Mouse (Mus musculus) liver, adult 10 weeks (tissue): Measurements from ENCODE around the gene Hmga1. TPM values are rescaled to one million over a fixed set of nuclear protein-coding genes. Genes with fewer than 3 reads are reported as not detected.

ENCODE experiments used
- polyA plus RNA-seq: library from polyadenylated mRNA; stranded (reverse); fragments of 350-450 nt; fragmentation: Illumina TruSeq; extraction: RNeasy Lipid Tissue Mini Kit (QIAGEN cat#74804); gene quantifications from one replicate; pipeline ENCODE4 v1.2.3, GENCODE M21; 2014; ENCODE audit warnings: low read depth, low replicate concordance

Gene Hmga1
- polyA plus RNA-seq = 2.7 TPM

GRCm38 (mm10) chr17:27556315-27557011 lies at the start of gene Hmga1:
Hmga1 (plus strand) TSS chr17:27556497.

GRCm38 (mm10) chr17:27521303-27521702 lies 35.0 kb upstream of the Hmga1 start, which contains the start of gene Grm4:
Grm4 (minus strand) TSS chr17:27521403.

GRCm38 (mm10) chr17:27565163-27565941 lies 9.1 kb downstream of the Hmga1 start, which contains the start of gene AI413582:
AI413582 (minus strand) TSS chr17:27565756.

Other genes with a start within 250 kb of the Hmga1 start
- not detected for gene Grm4, start 35.1 kb upstream of the Hmga1 start, polyA plus RNA-seq
- gene AI413582, start 9.3 kb downstream of the Hmga1 start, polyA plus RNA-seq = not detected
- gene Nudt3, start 67.0 kb downstream of the Hmga1 start, polyA plus RNA-seq = 6.3 TPM
- gene RPS10-NUDT3, start 78.7 kb downstream of the Hmga1 start, polyA plus RNA-seq = not detected
- gene Rps10, start 80.2 kb downstream of the Hmga1 start, polyA plus RNA-seq = 45.3 TPM
- not detected for gene Pacsin1, start 99.0 kb downstream of the Hmga1 start, polyA plus RNA-seq
- not detected for gene Spdef, start 172.5 kb downstream of the Hmga1 start, polyA plus RNA-seq